Mouse (Mus musculus) G1E (cell line): ENCODE data around the gene Taf11.

Experiments
- CTCF ChIP-seq: IDR thresholded peaks from 2 replicates; pipeline ENCODE4 v1.5.1; 2012; ENCODE audit warnings: low read depth, low read length, inconsistent platforms, mixed read lengths
- GATA1 ChIP-seq: IDR thresholded peaks from 2 replicates; pipeline ENCODE4 v1.6.1; 2012; ENCODE audit warnings: borderline replicate concordance, low read length, inconsistent platforms, mixed read lengths

GRCm38 (mm10) chr17:27909622-27910500, at the start of gene Taf11:
- TF ChIP-seq CTCF (no peak), GATA1 (no peak)
